Mouse (Mus musculus) kidney, adult 10 weeks (tissue): ENCODE data around the gene Rpia. TPM values are rescaled to one million over a fixed set of nuclear protein-coding genes. Genes with fewer than 3 reads are reported as not detected.

Experiments
- polyA plus RNA-seq: library from polyadenylated mRNA; stranded (reverse); fragments of 350-450 nt; fragmentation: Illumina TruSeq; extraction: RNeasy Lipid Tissue Mini Kit (QIAGEN cat#74804); gene quantifications from one replicate; pipeline ENCODE4 v1.2.3, GENCODE M21; 2014; ENCODE audit warnings: low read depth, low replicate concordance

The Rpia gene
- 10.9 TPM for polyA plus RNA-seq

GRCm38 (mm10) chr6:70791824-70792535 is at the start of gene Rpia:
Gene Rpia, minus strand, starts transcription at chr6:70792232.

Other genes with a start within 250 kb of the Rpia start
- 23.5 TPM for gene Eif2ak3, start 52.3 kb upstream of the Rpia start, polyA plus RNA-seq
- gene Tex37, start 126.7 kb upstream of the Rpia start, polyA plus RNA-seq: not detected
- gene Foxi3, start 164.3 kb upstream of the Rpia start, polyA plus RNA-seq: not detected